Mouse (Mus musculus): ENCODE data around the gene Rassf4.

Rassf4 gene

DNA sequence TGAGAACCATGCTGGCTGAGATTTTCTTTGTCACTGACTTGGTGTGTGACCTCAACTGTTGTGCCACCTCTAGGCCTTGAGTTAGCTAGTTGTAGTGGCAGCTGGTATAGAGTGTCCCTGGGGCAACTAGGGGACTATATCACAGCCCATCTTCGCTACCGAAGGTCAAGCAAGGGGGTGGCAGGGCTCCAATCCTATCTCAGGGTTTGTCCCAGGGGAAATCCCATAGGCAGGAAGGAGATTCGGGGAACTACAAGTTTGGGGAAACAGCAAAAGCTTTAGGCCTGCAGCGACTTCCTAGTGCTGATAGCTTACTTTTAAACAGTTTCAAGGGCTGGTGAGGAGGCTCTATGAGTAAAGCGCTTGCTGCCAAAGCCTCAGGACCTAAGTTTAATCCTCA is 1.4 kb downstream of the Rassf4 start:
- in situ Hi-C loops (cut with MboI; ENCODE audit: low sequenced_read_pairs), result no loop called here

GRCm38 (mm10) chr6:116671768-116672167 is 2.0 kb downstream of the Rassf4 start:
- in situ Hi-C loops (cut with MboI; ENCODE audit: low sequenced_read_pairs), result no loop called here

- in situ Hi-C loops (cut with MboI; ENCODE audit: low sequenced_read_pairs), result no loop called here
These were observed 2.7 kb downstream of the Rassf4 start for GRCm38 (mm10) chr6:116671031-116671430.

- in situ Hi-C loops (cut with MboI; ENCODE audit: low sequenced_read_pairs), result no loop called here
These were observed 3.6 kb downstream of the Rassf4 start for GRCm38 (mm10) chr6:116670144-116670543.

- in situ Hi-C loops (cut with MboI; ENCODE audit: low sequenced_read_pairs), result no loop called here
These were observed 4.9 kb downstream of the Rassf4 start for GRCm38 (mm10) chr6:116668682-116669470.

GRCm38 (mm10) chr6:116667382-116667781 is 6.4 kb downstream of the Rassf4 start:
- in situ Hi-C loops (cut with MboI; ENCODE audit: low sequenced_read_pairs), result no loop called here

DNA sequence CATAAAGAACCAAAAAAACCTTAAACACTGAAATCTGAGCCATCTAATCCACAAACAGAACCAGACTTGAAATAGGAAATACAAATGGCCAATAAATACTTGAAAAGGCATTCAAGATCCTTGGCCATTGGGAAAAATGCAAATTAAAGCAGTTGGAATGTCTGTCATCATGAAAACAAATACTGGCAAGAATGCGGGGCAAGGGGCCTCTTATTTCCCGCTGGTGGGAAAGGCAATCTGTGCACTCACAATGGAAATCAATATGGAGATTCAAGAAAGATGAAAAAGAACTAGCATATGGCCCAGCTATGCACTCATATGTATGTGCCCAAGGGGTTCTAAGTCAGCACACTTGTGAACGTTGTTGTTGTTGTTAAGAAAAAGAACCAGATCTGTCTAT is 6.9 kb downstream of the Rassf4 start:
- in situ Hi-C loops (cut with MboI; ENCODE audit: low sequenced_read_pairs), result no loop called here

DNA sequence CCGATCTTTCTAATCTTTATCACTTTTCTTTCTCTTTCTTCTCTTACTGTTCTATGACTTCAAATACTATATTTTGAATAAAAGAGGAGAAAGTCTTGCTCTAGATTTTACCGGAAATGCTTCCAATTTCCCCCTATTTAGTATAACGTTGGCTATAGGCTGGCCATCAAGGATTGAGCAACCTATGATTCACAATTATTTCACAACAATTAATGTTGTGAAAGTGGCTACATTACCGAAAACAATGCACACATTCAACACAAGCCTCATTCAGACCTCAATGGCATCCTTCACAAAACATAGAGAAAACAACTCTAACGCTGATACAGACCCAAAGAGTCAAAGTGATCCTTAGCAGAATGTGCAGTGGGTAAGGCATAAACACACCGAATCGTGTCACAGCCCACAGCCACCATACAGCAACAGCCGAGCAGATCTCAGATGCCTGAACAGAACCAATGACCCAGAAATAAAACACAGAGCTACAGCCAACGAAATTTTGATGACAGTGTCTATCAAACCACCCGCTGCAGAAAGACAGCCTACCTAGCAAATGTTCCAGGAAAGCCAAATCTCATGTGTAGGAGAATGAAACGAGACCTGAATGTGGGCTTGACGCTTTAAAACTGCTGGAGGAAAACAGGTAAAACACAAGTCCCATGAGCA is 7.5 kb downstream of the Rassf4 start:
- in situ Hi-C loops (cut with MboI; ENCODE audit: low sequenced_read_pairs), result no loop called here

DNA sequence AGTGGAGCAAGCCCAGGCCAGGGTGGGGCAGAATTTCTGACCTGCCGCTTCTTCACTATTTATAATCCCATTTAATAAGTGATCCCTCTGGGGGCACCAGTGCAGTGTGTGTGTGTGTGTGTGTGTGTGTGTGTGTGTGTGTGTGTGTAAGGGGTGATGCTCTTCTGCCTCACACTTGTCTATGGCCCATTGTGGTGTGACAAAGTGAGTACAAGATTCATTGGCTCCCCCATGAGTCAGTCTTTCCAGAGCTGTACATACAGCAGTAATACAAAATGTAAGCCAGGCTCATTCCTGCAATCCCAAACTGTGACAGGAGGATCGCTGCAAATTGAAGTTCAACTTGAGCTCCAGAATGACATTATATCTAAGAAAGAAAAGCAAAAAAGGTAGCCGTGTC is 8.9 kb downstream of the Rassf4 start:
- in situ Hi-C loops (cut with MboI; ENCODE audit: low sequenced_read_pairs), result no loop called here

DNA sequence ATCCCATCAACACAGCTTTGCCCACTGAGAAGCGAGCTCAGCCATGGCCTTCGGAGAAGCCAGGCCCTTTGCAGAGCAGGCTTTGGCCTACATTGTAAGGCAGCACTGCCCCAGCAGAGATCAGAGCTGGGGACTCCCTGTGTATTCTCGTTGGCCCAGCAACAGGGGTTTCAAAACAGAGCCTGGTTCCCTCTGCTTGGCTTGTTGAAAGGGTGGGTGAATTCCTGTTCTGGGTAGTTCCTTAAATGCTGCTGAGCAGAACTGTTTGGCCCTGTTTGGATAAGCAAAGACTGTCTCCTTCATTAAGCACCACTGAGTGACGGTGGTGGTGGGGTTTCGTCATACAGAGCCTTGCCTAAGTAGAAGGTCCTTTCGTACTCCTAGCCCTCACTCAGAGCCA is 9.7 kb downstream of the Rassf4 start:
- in situ Hi-C loops (cut with MboI; ENCODE audit: low sequenced_read_pairs), result no loop called here

DNA sequence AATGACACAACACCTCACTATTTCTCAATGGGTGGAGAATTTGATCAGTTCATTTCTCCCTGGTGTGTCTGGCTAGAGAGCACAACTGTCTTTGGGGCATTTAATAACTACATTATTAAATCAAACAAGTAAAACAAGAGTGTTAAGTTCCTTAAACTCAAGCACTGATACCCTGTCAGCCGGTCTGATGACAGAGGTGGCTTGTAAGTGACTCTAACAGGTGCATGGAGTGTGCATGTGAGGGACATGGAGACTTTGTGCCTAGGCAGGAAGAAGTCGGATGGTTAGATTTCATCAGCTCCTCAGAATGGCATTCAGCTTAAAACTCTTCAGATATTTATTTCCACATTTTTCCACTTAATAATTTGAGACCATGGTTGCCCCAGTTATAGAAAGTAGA is 10.4 kb downstream of the Rassf4 start:
- in situ Hi-C loops (cut with MboI; ENCODE audit: low sequenced_read_pairs), result no loop called here

DNA sequence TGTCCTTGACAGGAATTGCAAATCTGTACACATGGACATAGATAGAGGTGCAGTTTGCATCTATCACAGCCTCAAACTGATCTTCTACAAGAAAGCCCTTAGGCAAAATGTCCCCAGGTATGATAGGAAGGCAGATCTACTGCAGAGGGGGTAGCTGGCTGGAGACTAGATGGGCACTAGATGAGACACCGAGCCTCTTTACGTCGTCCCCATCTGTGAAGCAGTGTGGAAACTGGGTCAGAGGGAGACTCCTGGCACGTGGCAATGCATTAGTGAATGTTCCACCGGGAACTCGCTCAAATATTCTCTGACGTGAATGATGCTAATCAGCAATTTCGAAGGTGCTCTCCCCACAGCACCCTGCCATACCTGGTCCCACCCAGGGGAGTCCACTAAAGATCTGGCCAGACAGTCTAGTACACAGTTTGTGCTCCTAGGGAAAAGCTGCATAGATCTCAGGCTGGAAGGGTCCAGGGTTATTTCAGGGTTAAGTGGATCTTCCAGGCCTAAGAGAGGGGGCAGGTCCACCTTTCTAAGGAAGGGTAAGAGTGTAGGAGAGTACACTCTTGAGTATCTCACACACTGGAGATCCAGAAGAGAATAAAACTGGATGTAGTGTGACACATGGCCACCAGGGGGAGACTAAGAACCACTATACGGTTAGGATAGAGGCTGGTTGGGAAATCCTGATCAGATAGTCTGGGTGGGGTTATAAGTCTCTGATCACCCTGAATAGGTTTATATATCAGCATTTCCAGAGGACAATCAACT is 19.9 kb downstream of the Rassf4 start:
- in situ Hi-C loops (cut with MboI; ENCODE audit: low sequenced_read_pairs), result loop anchor here (5.0 kb wide), 1 partner anchor 48 kb away; no protein-coding TSS in a partner anchor

DNA sequence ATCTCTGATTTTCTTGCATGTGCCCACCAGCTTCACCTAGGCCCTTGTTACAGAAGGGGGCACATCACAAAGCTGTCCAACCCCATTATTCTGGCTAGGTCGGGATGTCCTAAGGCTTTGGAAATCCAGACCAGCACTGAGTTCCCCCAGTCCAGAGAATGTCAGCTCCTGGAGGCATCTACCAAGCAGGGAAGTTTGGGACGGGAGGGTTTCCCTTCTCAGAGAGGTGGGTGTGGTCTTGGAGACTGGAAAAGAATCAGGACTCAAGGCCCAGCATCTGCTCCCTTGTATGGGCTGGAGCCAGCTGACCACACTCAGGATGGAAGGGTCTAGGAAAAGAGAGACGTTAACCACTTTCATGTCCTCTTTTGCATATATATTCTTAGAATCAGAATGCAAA is 20.6 kb downstream of the Rassf4 start:
- in situ Hi-C loops (cut with MboI; ENCODE audit: low sequenced_read_pairs), result loop anchor here (5.0 kb wide), 1 partner anchor 49 kb away; no protein-coding TSS in a partner anchor

DNA sequence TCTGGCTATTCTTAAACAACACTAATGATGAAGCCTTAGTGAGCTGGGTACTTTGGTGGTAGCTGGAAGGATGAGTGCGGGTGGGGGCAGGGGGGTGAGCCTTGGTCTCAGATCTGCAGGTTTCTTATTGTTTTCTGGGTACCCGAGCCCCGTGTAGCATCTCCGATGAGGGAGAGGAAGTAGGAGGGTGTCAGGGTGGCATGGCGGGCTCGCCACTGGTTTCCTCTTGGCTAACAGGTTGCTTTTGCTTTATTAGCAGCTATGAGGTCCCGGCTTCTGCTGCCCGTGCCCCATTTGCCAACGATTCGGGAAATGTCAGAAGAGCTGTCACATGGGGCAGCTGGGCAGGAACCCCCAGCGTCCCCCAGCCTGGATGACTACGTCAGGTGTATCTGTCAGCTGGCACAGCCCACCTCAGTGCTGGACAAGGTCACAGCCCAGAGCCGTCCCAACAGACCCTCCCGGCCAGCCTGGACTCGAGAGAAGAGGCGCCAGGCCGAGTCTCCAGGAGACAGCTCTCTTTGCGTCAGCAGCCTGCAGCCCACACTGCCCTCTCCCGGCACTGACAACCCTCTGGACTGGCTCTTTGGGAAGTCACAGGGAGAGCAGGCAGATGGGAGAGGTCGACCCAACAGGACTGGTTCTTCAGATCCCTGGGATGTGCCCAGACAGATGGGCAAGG is 22.2 kb downstream of the Rassf4 start:
- in situ Hi-C loops (cut with MboI; ENCODE audit: low sequenced_read_pairs), result loop anchor here (5.0 kb wide), 1 partner anchor 51 kb away; no protein-coding TSS in a partner anchor

DNA sequence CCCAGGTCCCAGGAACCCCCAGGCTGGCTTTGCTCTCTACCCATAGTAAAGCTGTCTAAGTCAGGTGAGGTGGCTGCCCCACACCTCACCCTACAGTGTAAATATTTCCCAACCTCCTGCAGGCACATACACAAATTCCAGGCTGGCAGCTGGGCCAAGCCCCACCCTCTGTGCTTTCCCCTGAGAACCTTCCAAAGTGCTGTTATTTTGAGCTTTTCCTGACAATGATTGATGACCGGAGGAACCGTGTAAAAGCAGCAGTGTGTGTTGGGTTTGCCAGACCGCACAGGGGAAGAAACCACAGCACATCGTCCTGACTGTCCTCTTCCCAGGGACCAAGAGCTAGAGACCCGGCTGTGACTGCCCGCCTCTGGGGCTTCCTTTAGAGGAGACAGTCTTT is 23.3 kb downstream of the Rassf4 start, which contains the start of gene Depp1:
TSS of gene Depp1 (plus strand) at position 204 of the 400 bp plus-strand sequence.
- in situ Hi-C loops (cut with MboI; ENCODE audit: low sequenced_read_pairs), result loop anchor here (5.0 kb wide), 1 partner anchor 52 kb away; no protein-coding TSS in a partner anchor

GRCm38 (mm10) chr6:116649811-116650210 is 23.9 kb downstream of the Rassf4 start:
- in situ Hi-C loops (cut with MboI; ENCODE audit: low sequenced_read_pairs), result loop anchor here (5.0 kb wide), 1 partner anchor 52 kb away; no protein-coding TSS in a partner anchor

GRCm38 (mm10) chr6:116647763-116648162 is 26.0 kb downstream of the Rassf4 start:
- in situ Hi-C loops (cut with MboI; ENCODE audit: low sequenced_read_pairs), result no loop called here

DNA sequence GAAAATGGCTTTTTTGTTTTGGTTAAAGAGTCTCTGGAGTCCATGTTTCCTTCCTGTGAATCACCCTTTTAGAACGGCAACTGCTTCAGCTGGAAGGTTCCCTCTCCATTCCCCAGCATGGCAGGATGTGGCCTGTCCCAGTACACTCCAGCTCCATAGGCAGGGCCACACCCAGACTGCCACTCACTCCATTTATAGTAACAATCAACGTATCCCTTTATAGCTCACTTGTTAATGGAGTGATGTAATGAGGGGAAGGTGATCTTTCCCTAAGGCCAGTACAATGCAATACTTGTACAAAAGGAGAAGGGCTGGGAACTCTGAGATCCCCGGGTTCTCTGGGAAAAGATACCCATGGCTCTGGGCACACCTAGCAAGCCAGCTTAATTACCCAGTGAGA is 29.4 kb downstream of the Rassf4 start:
- in situ Hi-C loops (cut with MboI; ENCODE audit: low sequenced_read_pairs), result no loop called here

- in situ Hi-C loops (cut with MboI; ENCODE audit: low sequenced_read_pairs), result no loop called here
These were observed 29.9 kb downstream of the Rassf4 start for GRCm38 (mm10) chr6:116643881-116644280.

DNA sequence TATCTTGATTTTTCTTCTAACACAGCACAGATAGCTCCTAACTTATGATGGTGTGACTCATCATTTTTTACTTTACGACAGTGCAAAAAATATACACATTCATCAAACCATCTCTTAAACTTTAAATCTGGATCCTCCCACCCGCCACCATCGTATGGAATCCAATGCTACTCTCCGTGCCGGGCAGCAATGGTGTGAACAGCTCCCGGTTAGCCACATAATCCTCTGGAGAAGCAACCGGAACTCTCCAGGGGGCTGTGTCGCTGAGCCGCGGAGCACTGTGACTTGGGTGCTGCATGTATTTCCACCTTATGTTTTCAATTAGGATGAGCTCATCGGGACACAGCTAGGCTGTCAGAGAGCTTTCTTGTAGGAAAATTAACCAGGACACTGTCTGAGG is 30.8 kb downstream of the Rassf4 start:
- in situ Hi-C loops (cut with MboI; ENCODE audit: low sequenced_read_pairs), result no loop called here

DNA sequence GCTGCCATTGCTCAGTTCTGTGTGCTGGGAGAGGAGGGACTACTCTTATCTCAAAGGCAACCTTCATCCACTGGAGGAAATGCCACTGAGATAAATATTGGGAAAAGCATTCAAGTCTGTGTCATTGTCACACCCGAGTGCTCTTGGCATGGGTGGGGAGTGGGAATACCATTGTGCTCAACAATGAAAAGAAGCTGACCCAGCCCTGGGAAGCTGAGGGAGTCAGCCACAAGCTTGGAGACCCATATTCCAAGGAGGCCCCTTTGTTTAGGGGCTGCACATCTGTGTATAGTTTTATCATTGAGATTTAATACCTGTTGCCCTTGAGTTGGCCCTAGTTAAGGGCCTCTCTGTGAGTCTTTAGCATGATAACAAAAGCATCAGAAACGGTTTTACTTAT is 34.1 kb downstream of the Rassf4 start:
- in situ Hi-C loops (cut with MboI; ENCODE audit: low sequenced_read_pairs), result no loop called here

All from CH12F3 (cell line).